Mouse (Mus musculus): Measurements from ENCODE around the gene Ptprd.

DNA sequence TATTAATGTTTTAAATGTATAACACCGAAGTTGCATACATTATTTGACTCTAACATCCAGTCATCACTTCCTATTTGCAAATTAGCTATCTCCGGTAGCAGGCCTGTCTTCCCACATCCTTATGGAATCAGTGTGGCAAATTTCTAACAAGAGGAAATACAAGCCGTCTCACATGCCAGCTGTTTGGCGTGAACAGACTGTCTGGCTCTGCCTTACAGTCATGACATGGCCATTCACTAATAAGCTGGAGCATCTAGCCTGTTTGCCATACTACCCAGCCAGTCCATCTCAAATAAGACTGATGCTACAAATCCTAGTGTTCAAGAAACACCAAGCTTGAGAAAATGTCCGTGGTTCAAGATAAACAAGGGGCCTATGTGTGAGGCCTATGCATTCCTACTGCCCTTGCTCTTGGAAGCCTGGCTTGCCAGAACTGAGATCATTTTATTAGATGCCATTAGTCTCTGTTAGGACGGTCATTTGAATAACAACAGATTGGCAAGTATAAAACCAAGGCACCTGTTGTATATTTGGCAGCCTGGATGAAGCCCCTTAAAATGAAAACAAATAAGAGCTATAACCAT lies 1773.2 kb downstream of the Ptprd start:
- no peak for TF ChIP-seq CTCF (IDR thresholded peaks at IDR 0.05; ENCODE audit: control insufficient read depth, insufficient read depth, insufficient read length)
- no peak for TF ChIP-seq MAX (IDR thresholded peaks at IDR 0.05)
- TF ChIP-seq USF1 (IDR thresholded peaks at IDR 0.05; ENCODE audit: low read depth) = no peak
- TF ChIP-seq FOSL1 (IDR thresholded peaks at IDR 0.05; ENCODE audit: insufficient read depth, low read length, poor library complexity, severe bottlenecking) = no peak
- no peak for TF ChIP-seq MYOG (IDR thresholded peaks at IDR 0.05; ENCODE audit: control insufficient read depth, extremely low read depth, insufficient read length)
- TF ChIP-seq MYOD1 (IDR thresholded peaks at IDR 0.05; ENCODE audit: control insufficient read depth, insufficient read length, low read depth) = no peak
- no peak for TF ChIP-seq CEBPB (IDR thresholded peaks at IDR 0.05; ENCODE audit: low read depth)
